Comparison of ENCODE assay signal across 8 mouse cellular contexts in the genomic region with DNA sequence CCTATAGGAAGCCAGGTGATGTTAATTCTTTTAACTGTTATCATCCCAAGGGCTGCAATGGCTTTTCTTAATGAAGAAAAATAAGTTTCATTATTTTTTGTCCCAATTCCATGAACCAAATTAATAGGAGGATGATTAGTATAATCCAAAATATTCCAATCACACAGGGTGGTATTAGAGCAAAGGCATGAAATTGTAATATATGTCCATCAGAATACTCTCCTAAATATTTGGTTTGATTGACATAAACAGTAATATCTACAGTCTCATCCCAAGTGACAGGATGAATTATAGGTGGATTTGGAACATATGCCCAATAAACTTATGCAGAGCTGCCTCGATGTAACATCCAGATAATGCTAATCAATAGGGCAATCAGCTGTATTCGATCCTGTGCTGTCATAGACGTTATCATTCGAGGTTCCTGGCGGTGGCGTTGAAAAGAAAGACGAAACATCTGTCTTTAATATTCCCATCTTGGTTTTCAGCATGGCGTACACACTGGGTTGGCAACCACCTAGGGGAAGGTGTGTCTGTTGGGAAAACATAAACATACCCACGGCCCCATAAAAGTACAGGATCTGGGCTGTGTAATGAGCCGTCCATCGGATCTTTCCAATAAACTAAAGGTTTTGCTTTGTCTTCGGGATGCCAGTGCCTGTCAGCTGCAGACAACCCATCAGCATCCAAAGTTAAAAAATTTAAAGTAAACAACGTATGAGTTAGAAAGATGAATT. TPM values are rescaled to one million over a fixed set of nuclear protein-coding genes. Genes with fewer than 3 reads are reported as not detected.
A peak's percentile ranks its signal among the peaks of the same experiment; 100 is the strongest.
DNase-seq lines count a peak whose midpoint lies in the region; ATAC-seq and TF ChIP-seq lines count a peak whose summit lies in the region.
"Not testable (repeated sequence)": the region's sequence is repeated elsewhere in the genome, so short reads cannot be mapped to it uniquely, and the experiment has no call there.

No protein-coding gene starts in this region.

- TF ChIP-seq CTCF in stomach, postnatal 0 days (IDR thresholded peaks at IDR 0.05; ENCODE audit: low read depth) = not testable (repeated sequence)

- H3K4me2 ChIP-seq in forebrain, embryonic 15.5 days (replicated peaks); hindbrain, embryonic 11.5 days (replicated peaks; ENCODE audit: low read depth, low read length); kidney, embryonic 14.5 days (replicated peaks; ENCODE audit: low read depth, low read length); liver, embryonic 12.5 days; neural tube, embryonic 11.5 days (ENCODE audit: low read depth); stomach, postnatal 0 days (replicated peaks; ENCODE audit: low read depth): not testable (repeated sequence)

- no CpG with 5 or more reads among the region's 13 CpGs for WGBS in forebrain, embryonic 15.5 days
- no CpG with 5 or more reads among the region's 13 CpGs for WGBS in hindbrain, embryonic 11.5 days
- no CpG with 5 or more reads among the region's 13 CpGs for WGBS in kidney, embryonic 14.5 days
- WGBS in liver, embryonic 12.5 days (ENCODE audit: insufficient replicate concordance) = no CpG with 5 or more reads among the region's 13 CpGs
- WGBS in neural tube, embryonic 11.5 days = no CpG with 5 or more reads among the region's 13 CpGs
- WGBS in stomach, postnatal 0 days = no CpG with 5 or more reads among the region's 13 CpGs

- not testable (repeated sequence) for H3K36me3 ChIP-seq in forebrain, embryonic 15.5 days; hindbrain, embryonic 11.5 days (ENCODE audit: control insufficient read depth, insufficient read depth, low read length); kidney, embryonic 14.5 days (ENCODE audit: control insufficient read depth, insufficient read depth, low read length); liver, embryonic 12.5 days; neural tube, embryonic 11.5 days (ENCODE audit: control insufficient read depth, insufficient read depth, low read length); stomach, postnatal 0 days (ENCODE audit: control insufficient read depth, insufficient read depth, low read length)

- TF ChIP-seq EP300 in stomach, postnatal 0 days (optimal IDR thresholded peaks at IDR 0.05) = not testable (repeated sequence)

- H3K9me3 ChIP-seq in forebrain, embryonic 15.5 days; hindbrain, embryonic 11.5 days (ENCODE audit: control insufficient read depth, low read length); kidney, embryonic 14.5 days (ENCODE audit: control insufficient read depth, low read length); liver, embryonic 12.5 days (replicated peaks); neural tube, embryonic 11.5 days (ENCODE audit: control insufficient read depth, low read length); stomach, postnatal 0 days (ENCODE audit: control insufficient read depth, low read length): not testable (repeated sequence)

- not testable (repeated sequence) for H3K27ac ChIP-seq in forebrain, embryonic 15.5 days (replicated peaks); hindbrain, embryonic 11.5 days (ENCODE audit: low read depth, low read length); kidney, embryonic 14.5 days (ENCODE audit: low read depth, low read length); liver, embryonic 12.5 days; neural tube, embryonic 11.5 days (ENCODE audit: low read depth, low read length); stomach, postnatal 0 days (replicated peaks)

- not testable (repeated sequence) for H3K4me1 ChIP-seq in forebrain, embryonic 15.5 days; hindbrain, embryonic 11.5 days (replicated peaks; ENCODE audit: control insufficient read depth, insufficient read depth, low read length); kidney, embryonic 14.5 days (ENCODE audit: control insufficient read depth, insufficient read depth, low read length); liver, embryonic 12.5 days; neural tube, embryonic 11.5 days (ENCODE audit: control insufficient read depth, insufficient read depth, low read length); stomach, postnatal 0 days (replicated peaks; ENCODE audit: control insufficient read depth, insufficient read depth)

- not testable (repeated sequence) for H3K4me3 ChIP-seq in forebrain, embryonic 15.5 days; hindbrain, embryonic 11.5 days (ENCODE audit: low read depth, low read length); kidney, embryonic 14.5 days (ENCODE audit: low read length); liver, embryonic 12.5 days; neural tube, embryonic 11.5 days (ENCODE audit: low read depth, low read length); stomach, postnatal 0 days (ENCODE audit: low read depth, low read length)

- not testable (repeated sequence) for H3K9ac ChIP-seq in forebrain, embryonic 15.5 days (replicated peaks); hindbrain, embryonic 11.5 days (ENCODE audit: low read depth, low read length); kidney, embryonic 14.5 days (ENCODE audit: low read depth, low read length); liver, embryonic 12.5 days; neural tube, embryonic 11.5 days (ENCODE audit: low read length); stomach, postnatal 0 days (ENCODE audit: low read length)

- ATAC-seq in common myeloid progenitor, adult 5-6 weeks (replicated peaks; ENCODE audit: low read depth, poor library complexity, severe bottlenecking) = peak; percentile 23; the same call in 1 of the 2 replicates
- 0 out of 2 replicates have a peak, but pooled peaks have one; percentile 41 for ATAC-seq in forebrain, embryonic 15.5 days (replicated peaks)
- ATAC-seq in hindbrain, embryonic 11.5 days (ENCODE audit: low FRiP score) = peak; percentile 31
- ATAC-seq in kidney, embryonic 14.5 days (ENCODE audit: low FRiP score, low TSS enrichment) = peak; percentile 73
- ATAC-seq in liver, embryonic 12.5 days = peak; percentile 60; the same call in 1 of the 2 replicates
- ATAC-seq in megakaryocyte progenitor cell, adult 5-6 weeks (replicated peaks; ENCODE audit: poor library complexity) = 0 out of 2 replicates have a peak, but pooled peaks have one; percentile 17
- peak; percentile 67; the same call in 1 of the 2 replicates for ATAC-seq in neural tube, embryonic 11.5 days (ENCODE audit: insufficient read depth, low FRiP score, low TSS enrichment)
- ATAC-seq in stomach, postnatal 0 days (ENCODE audit: low FRiP score, low TSS enrichment) = peak; percentile 53; the same call in 1 of the 2 replicates

- H3K27me3 ChIP-seq in forebrain, embryonic 15.5 days; hindbrain, embryonic 11.5 days (ENCODE audit: control insufficient read depth, insufficient read depth, low read length); kidney, embryonic 14.5 days (ENCODE audit: control insufficient read depth, insufficient read depth, low read length); liver, embryonic 12.5 days (replicated peaks); neural tube, embryonic 11.5 days (ENCODE audit: control insufficient read depth, insufficient read depth, low read length); stomach, postnatal 0 days (ENCODE audit: control insufficient read depth, insufficient read depth, low read length): not testable (repeated sequence)

- DNase-seq in hindbrain, embryonic 11.5 days (ENCODE audit: low spot score); neural tube, embryonic 11.5 days (ENCODE audit: low spot score); stomach, postnatal 0 days (ENCODE audit: low spot score): not testable (repeated sequence)

RNA-seq across cellular contexts. Expression of a gene that starts 50.3 kb away (rescaled TPM):
- 30.8 and 38.1 TPM in 2 replicates for total RNA-seq in common myeloid progenitor, adult 5-6 weeks (2017)
- polyA plus RNA-seq in forebrain, embryonic 15.5 days (2015; fragmentation: Nextera tagmentation; extraction: Ambion mirVana) = 3.7 and 4.7 TPM in 2 replicates
- 7.8 and 8.7 TPM in 2 replicates for polyA plus RNA-seq in hindbrain, embryonic 11.5 days (2014; fragmentation: Nextera tagmentation; extraction: Ambion mirVana)
- polyA plus RNA-seq in kidney, embryonic 14.5 days (2014; fragmentation: Nextera tagmentation; extraction: Ambion mirVana) = 11.5 and 13.3 TPM in 2 replicates
- polyA plus RNA-seq in liver, embryonic 12.5 days (2016; fragmentation: Nextera tagmentation; extraction: Ambion mirVana) = 6.8 and 8.6 TPM in 2 replicates
- total RNA-seq in megakaryocyte progenitor cell, adult 5-6 weeks (2015) = 54.7 and 64.7 TPM in 2 replicates
- 28.4 and 37.4 TPM in 2 replicates for total RNA-seq in megakaryocyte progenitor cell, adult 5-6 weeks (2017)
- polyA plus RNA-seq in neural tube, embryonic 11.5 days (2014; fragmentation: Nextera tagmentation; extraction: Ambion mirVana) = 6.5 and 6.7 TPM in 2 replicates
- polyA plus RNA-seq in stomach, postnatal 0 days (2015; fragmentation: Nextera tagmentation; extraction: Ambion mirVana) = 3.9 and 4.3 TPM in 2 replicates

Comparison
In these comparisons a context has a peak if more than half of its experiments do, and no peak if none do; other contexts are left out.
1. ATAC-seq: peak in every context shown above with its lines; median percentile 73 in kidney, embryonic 14.5 days; 67 in neural tube, embryonic 11.5 days; 60 in liver, embryonic 12.5 days; 53 in stomach, postnatal 0 days; 41 in forebrain, embryonic 15.5 days; 31 in hindbrain, embryonic 11.5 days; 23 in common myeloid progenitor, adult 5-6 weeks; 17 in megakaryocyte progenitor cell, adult 5-6 weeks.